Mouse (Mus musculus) MEL (cell line): Measurements from ENCODE around the gene Hikeshi. TPM values are rescaled to one million over a fixed set of nuclear protein-coding genes. Genes with fewer than 3 reads are reported as not detected.

Experiments used
- DNase-seq: peaks from one replicate; pipeline ENCODE4 v3.0.0; 2011; ENCODE audit warnings: low read depth, low spot score
- H3K27ac ChIP-seq: 2 replicates; pipeline ENCODE4 v1.5.1; 2012; ENCODE audit warnings: low read depth, mild to moderate bottlenecking, control low read depth, low read length, moderate library complexity; ENCODE audit not compliant: control insufficient read depth
- H3K27me3 ChIP-seq, 2 experiments: fragments of 150-350 bp in 1 of 2; sonication (generic) in 1 of 2; 2 replicates each; pipeline ENCODE4 v1.6.1; 2012; ENCODE audit warnings: low read length in 2 of 2, mild to moderate bottlenecking in 2 of 2, improper control_type of control experiment in 1 of 2, moderate library complexity in 1 of 2; ENCODE audit not compliant: insufficient read depth in 2 of 2, control insufficient read depth in 1 of 2
- H3K36me3 ChIP-seq, 2 experiments: 2 replicates each; pipeline ENCODE4 v1.6.1; 2012 to 2014; ENCODE audit warnings: low read length in 2 of 2, improper control_type of control experiment in 1 of 2, inconsistent platforms in 1 of 2, mild to moderate bottlenecking in 1 of 2; ENCODE audit not compliant: insufficient read depth in 2 of 2, control insufficient read depth in 1 of 2
- H3K4me1 ChIP-seq, 2 experiments: fragments of 150-350 bp in 1 of 2; sonication (generic) in 1 of 2; 2 replicates each; pipeline ENCODE4 v1.6.1; 2012; ENCODE audit warnings: low read length in 2 of 2, improper control_type of control experiment in 1 of 2, mild to moderate bottlenecking in 1 of 2; ENCODE audit not compliant: insufficient read depth in 2 of 2, control insufficient read depth in 1 of 2
- H3K4me3 ChIP-seq, 2 experiments: fragments of 150-350 bp in 1 of 2; sonication (generic) in 1 of 2; 2 replicates each; pipeline ENCODE4 v1.5.1; 2012; ENCODE audit warnings: low read depth in 2 of 2, low read length in 2 of 2, mild to moderate bottlenecking in 2 of 2, moderate library complexity in 2 of 2, control low read depth in 1 of 2, improper control_type of control experiment in 1 of 2; ENCODE audit not compliant: control insufficient read depth in 1 of 2, insufficient read depth in 1 of 2
- H3K79me2 ChIP-seq: 2 replicates; pipeline ENCODE4 v1.6.1; 2012; ENCODE audit warnings: mild to moderate bottlenecking, low read length, moderate library complexity; ENCODE audit not compliant: control insufficient read depth, poor library complexity, insufficient read depth
- H3K9ac ChIP-seq: 2 replicates; pipeline ENCODE4 v1.6.1; 2012; ENCODE audit warnings: low read depth, mild to moderate bottlenecking, control low read depth, low read length, moderate library complexity; ENCODE audit not compliant: control insufficient read depth, poor library complexity, severe bottlenecking
- H3K9me3 ChIP-seq: fragments of 150-350 bp; sonication (generic); replicated peaks from 2 replicates; pipeline ENCODE4 v1.6.1; 2012; ENCODE audit warnings: mild to moderate bottlenecking, low read length, improper control_type of control experiment, moderate library complexity; ENCODE audit not compliant: insufficient read depth
- CTCF ChIP-seq, 3 experiments: IDR thresholded peaks in 2 of 3; conservative IDR thresholded peaks in 1 of 3; 2 replicates each; pipeline ENCODE4 v1.5.1; 2011 to 2012; ENCODE audit warnings: low read length in 3 of 3, low read depth in 2 of 3, mild to moderate bottlenecking in 2 of 3, improper control_type of control experiment in 1 of 3, inconsistent platforms in 1 of 3, mixed read lengths in 1 of 3, moderate library complexity in 1 of 3; ENCODE audit not compliant: control insufficient read depth in 1 of 3, insufficient read depth in 1 of 3, poor library complexity in 1 of 3, severe bottlenecking in 1 of 3
- EP300 ChIP-seq, 2 experiments: IDR thresholded peaks; 2 replicates each; pipeline ENCODE4 v1.6.1; 2011; ENCODE audit warnings: improper control_type of control experiment in 2 of 2, low read length in 2 of 2, low read depth in 1 of 2, mild to moderate bottlenecking in 1 of 2
- ETS1 ChIP-seq: IDR thresholded peaks from 2 replicates; pipeline ENCODE4 v1.6.1; 2012; ENCODE audit warnings: low read depth, mild to moderate bottlenecking, inconsistent platforms, low read length, improper control_type of control experiment, moderate library complexity
- GABPA ChIP-seq: IDR thresholded peaks from 2 replicates; pipeline ENCODE4 v1.6.1; 2012; ENCODE audit warnings: low read depth, mild to moderate bottlenecking, inconsistent platforms, low read length, improper control_type of control experiment, moderate library complexity
- GATA1 ChIP-seq: IDR thresholded peaks from 2 replicates; pipeline ENCODE4 v1.6.1; 2011; ENCODE audit warnings: low read depth, low read length, improper control_type of control experiment
- HCFC1 ChIP-seq: IDR thresholded peaks from 2 replicates; pipeline ENCODE4 v1.6.1; 2012; ENCODE audit warnings: low read depth, mild to moderate bottlenecking, inconsistent platforms, low read length, improper control_type of control experiment, moderate library complexity
- JUND ChIP-seq: IDR thresholded peaks from 2 replicates; pipeline ENCODE4 v1.6.1; 2011; ENCODE audit warnings: low read depth, mild to moderate bottlenecking, improper control_type of control experiment, low read length
- KAT2A ChIP-seq: conservative IDR thresholded peaks from 2 replicates; pipeline ENCODE4 v1.6.1; 2012; ENCODE audit warnings: low read depth, low read length, improper control_type of control experiment, inconsistent platforms
- MAFK ChIP-seq: IDR thresholded peaks from 2 replicates; pipeline ENCODE4 v1.6.1; 2011; ENCODE audit warnings: low read depth, mild to moderate bottlenecking, low read length, improper control_type of control experiment, borderline replicate concordance
- MAX ChIP-seq: IDR thresholded peaks from 2 replicates; pipeline ENCODE4 v1.6.1; 2011; ENCODE audit warnings: low read length, improper control_type of control experiment
- MEF2A ChIP-seq: IDR thresholded peaks from 2 replicates; pipeline ENCODE4 v1.6.1; 2014; ENCODE audit warnings: low read depth, mild to moderate bottlenecking, inconsistent platforms, low read length, improper control_type of control experiment; ENCODE audit not compliant: poor library complexity, insufficient replicate concordance, severe bottlenecking; ENCODE audit errors: extremely low read depth
- MXI1 ChIP-seq: IDR thresholded peaks from 2 replicates; pipeline ENCODE4 v1.6.1; 2011; ENCODE audit warnings: mild to moderate bottlenecking, low read depth, low read length, improper control_type of control experiment
- MYB ChIP-seq: IDR thresholded peaks from 2 replicates; pipeline ENCODE4 v1.6.1; 2011; ENCODE audit warnings: mild to moderate bottlenecking, low read depth, low read length, improper control_type of control experiment
- POLR2AphosphoS2 ChIP-seq: IDR thresholded peaks from 2 replicates; pipeline ENCODE4 v1.6.1; 2011; ENCODE audit warnings: low read length, improper control_type of control experiment
- SIN3A ChIP-seq: IDR thresholded peaks from 2 replicates; pipeline ENCODE4 v1.6.1; 2012; ENCODE audit warnings: low read length, improper control_type of control experiment, inconsistent platforms
- TAL1 ChIP-seq: IDR thresholded peaks from 2 replicates; pipeline ENCODE4 v1.6.1; 2012; ENCODE audit warnings: mild to moderate bottlenecking, inconsistent platforms, low read length, moderate library complexity, mixed read lengths
- TCF12 ChIP-seq: IDR thresholded peaks from 2 replicates; pipeline ENCODE4 v1.6.1; 2014; ENCODE audit warnings: low read depth, mild to moderate bottlenecking, inconsistent platforms, low read length, improper control_type of control experiment, moderate library complexity
- ZNF384 ChIP-seq: IDR thresholded peaks from 2 replicates; pipeline ENCODE4 v1.6.1; 2012; ENCODE audit warnings: low read depth, mild to moderate bottlenecking, inconsistent platforms, low read length, improper control_type of control experiment
- polyA plus RNA-seq, 2 experiments: library from polyadenylated mRNA; stranded (reverse) in 1 of 2; unstranded in 1 of 2; fragments of >175 nt in 1 of 2; fragments of >200 nt in 1 of 2; gene quantifications; 2 replicates each; pipeline versions ENCODE4 v1.2.1 to v1.2.4; 2012; ENCODE audit warnings: low replicate concordance in 2 of 2, low read depth in 1 of 2; ENCODE audit not compliant: insufficient read length in 2 of 2, insufficient read depth in 1 of 2, missing spikeins in 1 of 2
- total RNA-seq: library from RNA; depleted of rRNA; stranded (reverse); fragments of 300-350 nt; gene quantifications from 2 replicates; pipeline ENCODE4 v1.2.3, GENCODE M21; 2012

Gene Hikeshi
- total and polyA plus RNA-seq, 3 experiments: 61.4 to 123 TPM; not detected in 1

- DNase-seq: peak; percentile 36
- Histone ChIP-seq H3K9ac (no peak overlapping the region), H3K79me2 (0 out of 2 replicates have a peak, but pooled peaks cover 1% of the 10 kb centered on the region), H3K4me3 (no peak overlapping the region), H3K4me1 (peaks cover 2 to 8% of the 10 kb centered on the region in 2 experiments), H3K27ac (no peak overlapping the region), H3K36me3 (peaks cover 18 to 26% of the 10 kb centered on the region in 2 experiments), H3K9me3 (no peaks in the 10 kb centered on the region), H3K27me3 (no peaks in the 10 kb centered on the region)
- TF ChIP-seq POLR2AphosphoS2: no peak
- peak; percentile 62 for TF ChIP-seq GATA1
- TF ChIP-seq CTCF (IDR thresholded peaks at IDR 0.05 in 2 of 3, conservative IDR thresholded peaks at IDR 0.05 in 1 of 3; ENCODE audit: control insufficient read depth in 1 of 3, insufficient read depth in 1 of 3, low read depth in 2 of 3, low read length in 3 of 3, poor library complexity in 1 of 3, severe bottlenecking in 1 of 3): no peak
- no peak for TF ChIP-seq MAFK
- TF ChIP-seq SIN3A: no peak
- no peak for TF ChIP-seq MYB
- TF ChIP-seq MXI1: no peak; the same call in 1 of the 2 replicates
- TF ChIP-seq ETS1: no peak
- peak; percentile 72 for TF ChIP-seq TCF12
- no peak for TF ChIP-seq GABPA
- no peak for TF ChIP-seq MAX
- no peak for TF ChIP-seq TAL1
- no peak for TF ChIP-seq MEF2A
- no peak for TF ChIP-seq JUND
- no peak for TF ChIP-seq KAT2A
- peak; percentile 83 for TF ChIP-seq ZNF384
- TF ChIP-seq EP300 (IDR thresholded peaks at IDR 0.05; ENCODE audit: low read depth in 1 of 2, low read length in 2 of 2): peak; percentile 38 to 51; a peak in 2 of 4 replicates
Observed at GRCm38 (mm10) chr7:89966771-89967170, 25.8 kb upstream of the Hikeshi start.

DNA sequence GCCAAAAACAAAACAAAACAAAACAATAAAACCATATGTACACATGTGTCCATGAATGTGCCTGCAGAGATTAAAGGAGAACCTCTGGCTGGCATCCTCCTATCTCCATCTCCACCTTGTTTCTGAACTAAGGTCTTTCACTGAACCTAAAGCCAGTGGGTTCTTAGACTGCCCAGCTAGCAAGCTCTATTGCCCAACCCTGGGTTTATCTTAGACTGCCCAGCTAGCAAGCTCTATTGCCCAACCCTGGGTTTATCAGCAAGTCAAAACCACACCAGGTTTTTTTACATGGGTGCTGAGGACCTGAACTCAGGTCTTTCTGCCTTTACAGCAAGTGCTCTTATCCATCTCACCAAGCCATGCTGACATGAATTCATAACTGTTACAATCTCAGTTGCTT lies 22.1 kb upstream of the Hikeshi start:
- no peak overlapping the region for H3K9ac ChIP-seq
- TF ChIP-seq HCFC1: no peak
- TF ChIP-seq MAFK: no peak
- H3K27me3 ChIP-seq: no peaks in the 10 kb centered on the region
- H3K4me3 ChIP-seq: no peak overlapping the region
- no peak for DNase-seq
- H3K27ac ChIP-seq: no peak overlapping the region
- H3K9me3 ChIP-seq: no peaks in the 10 kb centered on the region
- H3K4me1 ChIP-seq: peaks cover 2 to 8% of the 10 kb centered on the region in 2 experiments
- peaks cover 18 to 30% of the 10 kb centered on the region in 2 experiments for H3K36me3 ChIP-seq
- H3K79me2 ChIP-seq: 0 out of 2 replicates have a peak, but pooled peaks cover 1% of the 10 kb centered on the region
